Mouse (Mus musculus) bone marrow, adult 2 months (tissue): ENCODE measurements at regions not wholly inside any gene's neighbourhood (a gene's known extent, or its start where the extent isn't known, plus 50 kb on each side); places are given as distances from the start of the nearest gene placed in this dataset.
"Not testable (repeated sequence)": the region's sequence is repeated elsewhere in the genome, so short reads cannot be mapped to it uniquely, and the experiment has no call there.

Source experiments
- CTCF ChIP-seq: fragments of 200-500 bp; IDR thresholded peaks from 2 replicates; pipeline ENCODE4 v1.5.1; 2011; ENCODE audit warnings: low read length, control low read depth; ENCODE audit not compliant: control insufficient read depth, insufficient read depth
- POLR2A ChIP-seq: fragments of 200-500 bp; IDR thresholded peaks from 2 replicates; pipeline ENCODE4 v1.6.1; 2011; ENCODE audit warnings: low read depth, mild to moderate bottlenecking, control low read depth, low read length, borderline replicate concordance; ENCODE audit not compliant: control insufficient read depth

DNA sequence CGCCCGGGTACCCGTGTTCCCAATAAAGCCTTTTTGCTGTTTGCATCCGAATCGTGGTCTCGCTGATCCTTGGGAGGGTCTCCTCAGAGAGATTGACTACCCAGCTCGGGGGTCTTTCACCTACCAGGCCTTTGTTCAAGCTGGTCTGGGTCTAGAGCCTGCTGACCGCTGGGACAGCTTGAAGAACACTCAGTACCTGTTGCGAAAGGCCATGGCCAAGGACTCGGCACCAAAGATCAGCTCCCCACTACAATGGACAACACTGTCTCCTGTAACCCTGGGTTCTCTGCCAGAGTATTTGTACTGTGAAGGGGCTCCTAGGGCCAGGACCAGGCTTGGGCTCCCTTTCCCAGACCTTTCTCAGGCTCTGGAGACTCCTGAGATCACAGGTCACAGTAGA lies 55.1 kb upstream of the Fcho1 start:
- not testable (repeated sequence) for TF ChIP-seq CTCF, POLR2A
